Mouse (Mus musculus): ENCODE measurements around the gene Btbd2.

The Btbd2 gene

DNA sequence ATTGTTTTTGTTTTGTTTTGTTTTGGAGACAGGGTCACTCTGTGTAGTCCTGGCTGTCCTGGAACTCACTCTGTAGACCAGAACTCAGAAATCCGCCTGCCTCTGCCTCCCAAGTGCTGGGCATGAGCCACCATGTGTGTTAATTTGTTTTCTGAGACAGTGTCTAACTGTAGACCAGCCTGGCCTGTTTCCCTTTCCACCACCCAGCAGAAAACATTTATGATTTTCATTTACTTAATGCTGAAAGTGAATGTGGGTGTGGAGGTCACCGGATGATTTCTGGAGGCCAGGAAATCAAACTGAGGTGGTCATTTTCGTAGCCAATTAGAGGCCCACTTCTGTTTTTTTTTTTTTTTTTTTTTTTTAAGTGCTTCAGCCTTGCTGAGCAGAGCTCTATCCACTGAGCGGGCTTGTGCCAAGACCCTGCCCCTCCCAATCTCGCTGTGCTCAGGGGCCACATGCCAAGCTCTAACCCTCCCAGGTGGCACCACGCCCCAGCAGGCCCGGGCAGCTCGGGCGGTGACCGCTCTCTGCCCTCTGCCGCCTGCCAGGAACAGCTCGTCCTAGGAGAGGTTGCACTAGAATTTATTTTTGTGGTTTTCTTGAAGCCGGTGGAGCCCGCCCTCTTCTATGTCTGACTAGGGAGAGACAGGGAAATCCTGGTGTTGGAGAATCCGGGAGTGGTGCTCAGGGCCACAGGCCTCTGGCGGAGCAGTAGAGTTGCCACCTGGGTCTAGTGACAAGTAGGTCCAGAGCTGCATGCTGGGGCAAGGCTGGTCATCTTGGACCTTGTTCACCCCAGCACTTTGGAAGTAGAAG is 7.5 kb upstream of the Btbd2 start:
- Histone ChIP-seq H3K27me3 (ENCODE audit: insufficient read depth, low read length) (no peaks in the 10 kb centered on the region), H3K36me3 (ENCODE audit: insufficient read depth, low read length) (peaks cover 37% of the 10 kb centered on the region), H3K4me3 (replicated peaks; ENCODE audit: low read length) (peak overlapping the region; percentile 66), H3K4me1 (replicated peaks; ENCODE audit: low read depth, low read length) (peaks cover 85% of the 10 kb centered on the region), H3K9me3 (ENCODE audit: low read length) (no peaks in the 10 kb centered on the region)
- TF ChIP-seq CTCF (conservative IDR thresholded peaks at IDR 0.05; ENCODE audit: low read length) (no peak), POU5F1 (IDR thresholded peaks at IDR 0.05; ENCODE audit: borderline replicate concordance, low read length) (no peak), NANOG (IDR thresholded peaks at IDR 0.05; ENCODE audit: borderline replicate concordance, low read length) (no peak)

DNA sequence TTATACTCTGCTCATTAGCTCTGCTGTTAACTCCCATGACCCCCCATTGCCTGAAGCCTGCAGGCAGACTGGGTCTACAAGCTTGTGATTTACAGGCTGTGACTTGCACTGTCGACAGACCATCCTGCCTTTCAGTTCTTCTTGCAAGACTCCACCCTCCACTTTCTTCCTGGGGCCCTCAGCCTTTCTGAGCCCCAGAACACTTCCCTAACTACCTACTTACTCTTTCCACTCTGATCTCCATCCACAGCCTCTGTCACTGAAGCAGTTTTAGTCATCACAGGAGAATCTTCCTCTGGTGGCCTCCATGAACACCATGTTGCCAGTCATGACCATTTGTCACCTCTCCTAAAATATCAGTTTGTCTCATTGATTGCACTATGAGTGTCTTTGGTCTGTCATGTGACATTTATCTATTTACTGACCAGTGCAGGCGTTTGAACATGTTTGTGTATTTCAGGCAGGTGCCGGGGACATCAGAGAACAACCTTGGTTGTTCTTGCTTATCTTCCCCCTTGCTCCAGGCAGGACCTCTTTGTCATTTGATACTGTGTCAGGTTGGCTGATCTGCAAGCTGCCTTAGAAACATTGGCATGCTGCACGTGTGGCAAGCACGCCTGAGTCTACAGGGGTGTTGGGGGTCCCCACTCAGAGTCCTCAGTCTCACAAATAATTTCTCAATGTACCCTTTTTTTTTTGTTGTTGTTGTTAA is 6.8 kb upstream of the Btbd2 start:
- no peak for TF ChIP-seq POU5F1 (IDR thresholded peaks at IDR 0.05; ENCODE audit: borderline replicate concordance, low read length)
- TF ChIP-seq NANOG (IDR thresholded peaks at IDR 0.05; ENCODE audit: borderline replicate concordance, low read length), result no peak
- no peak for TF ChIP-seq CTCF (conservative IDR thresholded peaks at IDR 0.05; ENCODE audit: low read length)
- H3K27me3 ChIP-seq (ENCODE audit: insufficient read depth, low read length), result no peaks in the 10 kb centered on the region

DNA sequence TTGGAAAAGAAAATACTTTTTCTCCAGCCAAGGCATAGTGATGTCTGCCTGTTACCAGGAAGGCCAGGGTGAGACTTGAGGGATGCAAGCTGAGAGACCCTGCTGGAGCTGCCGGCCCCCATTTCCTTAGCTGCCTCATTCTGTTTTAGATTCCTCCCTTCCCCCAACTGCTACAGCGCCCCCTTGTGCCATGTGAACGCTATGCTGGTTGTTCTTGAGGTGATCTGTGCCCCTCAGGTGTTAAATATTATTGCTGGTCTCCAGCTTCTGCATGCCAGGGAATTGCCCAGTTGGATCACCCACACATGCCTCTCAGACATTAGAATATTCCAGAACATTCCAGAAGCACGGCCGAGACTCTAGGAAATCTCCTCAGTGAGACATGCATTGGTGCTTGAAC is 4.3 kb upstream of the Btbd2 start:
- H3K9me3 ChIP-seq (ENCODE audit: low read length), result no peaks in the 10 kb centered on the region
- no peak overlapping the region for H3K4me3 ChIP-seq (replicated peaks; ENCODE audit: low read length)
- TF ChIP-seq POU5F1 (IDR thresholded peaks at IDR 0.05; ENCODE audit: borderline replicate concordance, low read length), result no peak
- no peak for TF ChIP-seq NANOG (IDR thresholded peaks at IDR 0.05; ENCODE audit: borderline replicate concordance, low read length)
- peak; percentile 91 for TF ChIP-seq CTCF (conservative IDR thresholded peaks at IDR 0.05; ENCODE audit: low read length)
- peaks cover 5% of the 10 kb centered on the region for H3K36me3 ChIP-seq (ENCODE audit: insufficient read depth, low read length)
- no peaks in the 10 kb centered on the region for H3K27me3 ChIP-seq (ENCODE audit: insufficient read depth, low read length)
- H3K4me1 ChIP-seq (replicated peaks; ENCODE audit: low read depth, low read length), result peaks cover 80% of the 10 kb centered on the region

More for the DNA sequence above, 6.8 kb upstream of the Btbd2 start:
- Histone ChIP-seq H3K9me3 (ENCODE audit: low read length) (no peaks in the 10 kb centered on the region), H3K4me3 (replicated peaks; ENCODE audit: low read length) (no peak overlapping the region), H3K36me3 (ENCODE audit: insufficient read depth, low read length) (peaks cover 30% of the 10 kb centered on the region), H3K4me1 (replicated peaks; ENCODE audit: low read depth, low read length) (peaks cover 85% of the 10 kb centered on the region)

DNA sequence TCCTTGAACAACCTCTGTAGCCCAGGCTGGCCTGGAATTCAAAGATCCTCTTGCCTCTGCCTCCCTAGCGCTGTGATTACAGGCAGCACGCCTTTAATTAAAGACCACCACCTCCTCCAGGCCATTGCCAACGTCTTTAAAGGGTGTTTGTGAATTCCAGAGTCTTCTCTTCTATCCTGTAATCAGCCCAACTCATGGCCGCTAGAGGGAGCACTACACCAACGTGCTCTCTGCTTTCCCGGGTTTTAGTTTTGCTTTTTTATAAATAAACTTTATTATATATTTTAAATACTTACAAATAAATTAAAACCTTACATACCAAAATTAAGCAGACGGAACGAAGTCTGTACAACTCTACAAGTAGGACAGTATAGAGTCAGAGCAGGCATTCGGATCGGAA is 2.3 kb upstream of the Btbd2 start:
- Histone ChIP-seq H3K27me3 (ENCODE audit: insufficient read depth, low read length) (no peaks in the 10 kb centered on the region), H3K4me1 (replicated peaks; ENCODE audit: low read depth, low read length) (peaks cover 78% of the 10 kb centered on the region), H3K9me3 (ENCODE audit: low read length) (no peaks in the 10 kb centered on the region), H3K4me3 (replicated peaks; ENCODE audit: low read length) (peak overlapping the region; percentile 18; the same call in 1 of the 2 replicates), H3K36me3 (ENCODE audit: insufficient read depth, low read length) (peaks cover 10% of the 10 kb centered on the region)
- TF ChIP-seq POU5F1 (IDR thresholded peaks at IDR 0.05; ENCODE audit: borderline replicate concordance, low read length) (no peak), NANOG (IDR thresholded peaks at IDR 0.05; ENCODE audit: borderline replicate concordance, low read length) (no peak), CTCF (conservative IDR thresholded peaks at IDR 0.05; ENCODE audit: low read length) (peak; percentile 87)

DNA sequence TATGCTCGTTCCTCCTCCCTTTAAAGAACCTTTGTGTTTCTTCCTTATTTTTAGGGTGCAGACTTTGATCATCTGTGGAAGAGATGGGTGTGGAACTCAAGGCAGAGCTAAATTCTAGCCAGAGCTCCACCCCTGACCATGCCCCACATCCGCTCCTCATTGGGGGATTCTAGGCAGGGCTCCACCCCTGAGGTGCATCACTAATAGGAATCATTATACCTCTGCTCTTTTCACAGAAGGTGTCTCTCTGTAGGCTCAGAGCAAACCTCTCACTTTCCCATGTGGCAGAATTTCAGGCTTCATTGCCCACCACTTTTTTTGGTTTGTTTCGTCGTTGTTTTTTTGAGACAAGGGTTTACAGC is 2.0 kb upstream of the Btbd2 start:
- H3K4me3 ChIP-seq (replicated peaks; ENCODE audit: low read length), result peak overlapping the region; percentile 18; the same call in 1 of the 2 replicates
- no peaks in the 10 kb centered on the region for H3K9me3 ChIP-seq (ENCODE audit: low read length)
- no peaks in the 10 kb centered on the region for H3K27me3 ChIP-seq (ENCODE audit: insufficient read depth, low read length)
- H3K4me1 ChIP-seq (replicated peaks; ENCODE audit: low read depth, low read length), result peaks cover 77% of the 10 kb centered on the region
- H3K36me3 ChIP-seq (ENCODE audit: insufficient read depth, low read length), result peaks cover 13% of the 10 kb centered on the region
- no peak for TF ChIP-seq CTCF (conservative IDR thresholded peaks at IDR 0.05; ENCODE audit: low read length)
- no peak for TF ChIP-seq NANOG (IDR thresholded peaks at IDR 0.05; ENCODE audit: borderline replicate concordance, low read length)
- TF ChIP-seq POU5F1 (IDR thresholded peaks at IDR 0.05; ENCODE audit: borderline replicate concordance, low read length), result no peak

DNA sequence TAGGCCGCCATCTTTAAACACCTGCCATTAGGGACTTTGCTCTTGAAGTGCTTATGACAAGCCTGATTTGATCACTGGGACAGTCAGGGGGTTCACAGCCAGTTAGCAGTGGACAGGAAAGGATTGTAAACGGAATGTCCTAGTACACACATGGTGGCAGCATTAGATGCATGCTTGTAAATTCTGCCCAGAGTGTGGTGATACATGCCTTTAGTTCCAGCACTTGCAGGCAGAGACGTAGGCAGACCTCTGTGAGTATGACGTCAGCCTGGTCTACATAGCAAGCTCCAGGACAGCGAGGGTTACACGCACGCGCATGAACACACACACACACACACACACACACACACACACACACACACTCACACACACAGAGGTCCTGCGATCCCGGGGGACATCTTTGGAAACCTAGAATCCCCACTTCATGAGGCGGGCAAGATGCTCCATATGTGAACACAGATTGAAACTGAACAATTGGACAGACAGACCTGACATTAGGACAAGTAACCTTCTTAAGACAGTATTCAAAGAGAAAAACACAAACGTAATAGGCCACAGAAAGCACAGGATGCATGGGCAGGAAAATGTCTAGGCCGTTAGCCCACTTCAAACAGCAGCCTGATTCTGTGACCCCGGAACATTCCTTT is 1.4 kb upstream of the Btbd2 start:
- H3K4me1 ChIP-seq (replicated peaks; ENCODE audit: low read depth, low read length), result peaks cover 77% of the 10 kb centered on the region
- H3K27me3 ChIP-seq (ENCODE audit: insufficient read depth, low read length), result no peaks in the 10 kb centered on the region
- TF ChIP-seq POU5F1 (IDR thresholded peaks at IDR 0.05; ENCODE audit: borderline replicate concordance, low read length) (no peak), CTCF (conservative IDR thresholded peaks at IDR 0.05; ENCODE audit: low read length) (no peak), NANOG (IDR thresholded peaks at IDR 0.05; ENCODE audit: borderline replicate concordance, low read length) (no peak)
- no peaks in the 10 kb centered on the region for H3K9me3 ChIP-seq (ENCODE audit: low read length)
- peaks cover 17% of the 10 kb centered on the region for H3K36me3 ChIP-seq (ENCODE audit: insufficient read depth, low read length)
- H3K4me3 ChIP-seq (replicated peaks; ENCODE audit: low read length), result 0 out of 2 replicates have a peak overlapping the region, but pooled peaks have one; percentile 18

DNA sequence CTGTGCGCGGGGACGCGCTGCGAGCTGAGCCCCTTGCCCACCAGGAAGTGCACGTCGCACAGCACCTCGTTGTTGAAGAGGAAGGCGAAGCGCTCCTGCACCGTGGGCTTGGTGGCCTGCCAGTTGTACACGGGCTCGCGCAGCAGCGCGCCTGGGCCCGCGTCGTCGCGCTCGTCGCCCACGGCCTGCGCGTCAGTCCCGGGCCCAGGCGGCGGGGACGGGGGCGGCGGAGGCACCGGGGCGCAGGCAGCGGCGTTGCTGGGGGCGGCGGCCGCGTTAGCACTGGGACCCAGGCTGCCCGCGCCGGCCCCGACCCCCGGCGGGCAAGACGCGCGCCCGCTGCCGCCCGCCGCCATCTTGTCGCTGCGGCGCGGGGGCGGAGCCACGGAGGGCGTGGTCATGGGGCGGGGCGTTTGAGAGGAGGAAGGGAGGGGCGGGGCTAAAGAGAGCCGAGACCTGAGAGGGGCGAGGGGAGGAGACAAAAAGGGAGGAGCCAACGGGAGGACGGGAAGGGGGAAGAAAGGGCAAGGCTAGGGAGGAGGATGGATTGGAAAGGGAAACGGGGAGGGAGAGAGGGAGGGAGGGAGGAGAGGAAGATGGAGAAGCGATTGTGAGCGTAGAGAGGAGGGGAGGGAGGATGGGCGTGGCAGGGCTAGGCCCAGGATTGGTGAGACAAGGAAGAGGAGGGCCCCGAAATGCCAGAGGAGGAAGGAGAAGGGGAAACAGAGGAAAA is 575 bp downstream of the Btbd2 start:
- H3K27me3 ChIP-seq (ENCODE audit: insufficient read depth, low read length), result no peaks in the 10 kb centered on the region
- H3K9me3 ChIP-seq (ENCODE audit: low read length), result no peaks in the 10 kb centered on the region
- TF ChIP-seq CTCF (conservative IDR thresholded peaks at IDR 0.05; ENCODE audit: low read length), result no peak
- no peak for TF ChIP-seq NANOG (IDR thresholded peaks at IDR 0.05; ENCODE audit: borderline replicate concordance, low read length)
- TF ChIP-seq POU5F1 (IDR thresholded peaks at IDR 0.05; ENCODE audit: borderline replicate concordance, low read length), result no peak
- H3K36me3 ChIP-seq (ENCODE audit: insufficient read depth, low read length), result peaks cover 36% of the 10 kb centered on the region
- H3K4me1 ChIP-seq (replicated peaks; ENCODE audit: low read depth, low read length), result peaks cover 85% of the 10 kb centered on the region
- H3K4me3 ChIP-seq (replicated peaks; ENCODE audit: low read length), result peak overlapping the region; percentile 93

Data from E14TG2a.4 (cell line).